Mouse (Mus musculus) forebrain, postnatal 0 days (tissue): Measurements from ENCODE around the gene Marveld3. TPM values are rescaled to one million over a fixed set of nuclear protein-coding genes. Genes with fewer than 3 reads are reported as not detected.
A peak's percentile ranks its signal among the peaks of the same experiment; 100 is the strongest.

ENCODE experiments used
- ATAC-seq: fragments of 200-750 bp; cut with Nextera tagmentation; 2 replicates; pipeline ENCODE4 v1.8.0; 2017; ENCODE audit warnings: mild to moderate bottlenecking, moderate library complexity
- DNase-seq: peaks from one replicate; pipeline ENCODE4 v3.0.0-alpha.2; 2015
- H3K27ac ChIP-seq: fragments of 300-500 bp; sonication (generic); 2 replicates; pipeline ENCODE4 v1.5.1; 2014; ENCODE audit warnings: low read depth, mild to moderate bottlenecking, antibody characterized with exemption, low read length, moderate library complexity, mixed read lengths
- H3K27me3 ChIP-seq: fragments of 300-500 bp; sonication (generic); 2 replicates; pipeline ENCODE4 v1.6.1; 2014; ENCODE audit warnings: mild to moderate bottlenecking, low read length, mixed read lengths; ENCODE audit not compliant: insufficient read depth
- H3K36me3 ChIP-seq: fragments of 300-500 bp; sonication (generic); 2 replicates; pipeline ENCODE4 v1.6.1; 2014; ENCODE audit warnings: mild to moderate bottlenecking, moderate library complexity; ENCODE audit not compliant: insufficient read depth
- H3K4me1 ChIP-seq: fragments of 300-500 bp; sonication (generic); 2 replicates; pipeline ENCODE4 v1.6.1; 2014; ENCODE audit warnings: antibody characterized with exemption; ENCODE audit not compliant: insufficient read depth
- H3K4me2 ChIP-seq: fragments of 300-500 bp; sonication (generic); 2 replicates; pipeline ENCODE4 v1.6.1; 2014; ENCODE audit warnings: low read depth, mild to moderate bottlenecking, moderate library complexity
- H3K4me3 ChIP-seq: fragments of 300-500 bp; sonication (generic); 2 replicates; pipeline ENCODE4 v1.5.1; 2014; ENCODE audit warnings: low read depth, low read length, mixed read lengths
- H3K9ac ChIP-seq: fragments of 300-500 bp; sonication (generic); 2 replicates; pipeline ENCODE4 v1.6.1; 2014; ENCODE audit warnings: mild to moderate bottlenecking
- H3K9me3 ChIP-seq: fragments of 300-500 bp; sonication (generic); 2 replicates; pipeline ENCODE4 v1.6.1; 2016; ENCODE audit warnings: low read length
- CTCF ChIP-seq: sonication (generic); IDR thresholded peaks from 2 replicates; pipeline ENCODE4 v1.5.1; 2016; ENCODE audit warnings: antibody characterized with exemption, control low read depth, low read depth
- WGBS: fragments of 180-500 bp; shearing (Covaris S2); extraction: QIAGEN DNeasy Blood & Tissue Kit; methylation state at CpG from one replicate; pipeline ENCODE4 v1.1.7; 2014; 5-methylcytosine and 5-hydroxymethylcytosine counted together
- polyA plus RNA-seq: library from polyadenylated mRNA; unstranded; fragments of >200 nt; fragmentation: Nextera tagmentation; extraction: Ambion mirVana; gene quantifications from 2 replicates; pipeline ENCODE4 v1.2.1, GENCODE M21; 2015
- total RNA-seq: library from RNA; depleted of rRNA; stranded (reverse); fragments of >200 nt; gene quantifications from 2 replicates; pipeline ENCODE4 v1.2.3, GENCODE M21; 2014

Marveld3 gene
- total and polyA plus RNA-seq, 2 experiments from 2014 or later = 0.76 to 1.4 TPM

DNA sequence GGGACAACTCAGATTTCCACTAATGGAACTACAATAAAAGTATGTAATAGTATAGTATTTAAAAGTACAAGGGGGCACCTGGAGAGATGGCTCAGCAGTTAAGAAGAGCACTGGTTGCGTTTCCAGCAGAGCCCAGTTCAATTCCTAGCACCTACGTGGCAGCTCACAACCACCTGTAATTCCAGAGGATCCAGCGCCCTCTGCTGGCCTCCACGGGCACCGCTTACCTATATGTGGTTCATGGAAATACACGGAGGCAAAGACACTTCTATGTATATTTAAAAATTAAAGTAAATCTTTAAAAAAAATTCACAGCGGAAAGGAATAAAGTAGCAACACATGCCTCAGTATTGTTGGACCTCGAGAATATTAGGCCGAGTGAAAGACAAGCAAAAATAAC is 41.0 kb upstream of the Marveld3 start:
- no peak overlapping the region for H3K27ac ChIP-seq
- ATAC-seq = no peak
- H3K4me1 ChIP-seq = peaks cover 5% of the 10 kb centered on the region; the same call in 1 of the 2 replicates
- DNase-seq = no peak
- H3K4me2 ChIP-seq = no peak overlapping the region
- H3K9ac ChIP-seq = no peak overlapping the region
- 40% methylated on average over 9 of the region's 9 CpGs for WGBS
- H3K9me3 ChIP-seq = no peaks in the 10 kb centered on the region
- peak; percentile 50 for TF ChIP-seq CTCF
- H3K36me3 ChIP-seq = no peaks in the 10 kb centered on the region
- H3K27me3 ChIP-seq = no peaks in the 10 kb centered on the region
- no peak overlapping the region for H3K4me3 ChIP-seq

DNA sequence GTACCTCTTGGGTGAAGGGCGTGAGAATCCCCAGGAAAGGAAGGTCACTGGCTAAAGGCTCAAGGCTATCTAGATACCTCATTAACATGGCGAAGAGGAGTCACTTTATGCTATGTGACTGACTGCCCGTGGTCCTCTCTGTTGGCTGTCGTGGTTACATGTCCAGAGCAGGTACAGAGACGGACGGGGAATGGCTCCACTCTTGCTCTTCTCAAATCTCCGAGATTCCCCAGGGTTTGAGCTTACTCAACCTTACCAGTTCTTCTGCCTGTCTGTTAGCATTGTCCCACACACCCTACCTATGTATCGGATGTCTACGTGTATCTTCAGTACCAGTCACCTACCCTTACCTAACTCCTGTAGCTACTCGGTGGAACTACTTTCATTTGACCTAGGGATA is 38.0 kb upstream of the Marveld3 start:
- Histone ChIP-seq H3K4me2 (no peak overlapping the region), H3K27me3 (no peaks in the 10 kb centered on the region), H3K4me3 (no peak overlapping the region), H3K9ac (no peak overlapping the region), H3K27ac (no peak overlapping the region), H3K4me1 (no peaks in the 10 kb centered on the region), H3K9me3 (no peaks in the 10 kb centered on the region), H3K36me3 (no peaks in the 10 kb centered on the region)
- 88% methylated on average over 10 of the region's 10 CpGs for WGBS
- TF ChIP-seq CTCF = no peak
- ATAC-seq (no peak), DNase-seq (no peak)

DNA sequence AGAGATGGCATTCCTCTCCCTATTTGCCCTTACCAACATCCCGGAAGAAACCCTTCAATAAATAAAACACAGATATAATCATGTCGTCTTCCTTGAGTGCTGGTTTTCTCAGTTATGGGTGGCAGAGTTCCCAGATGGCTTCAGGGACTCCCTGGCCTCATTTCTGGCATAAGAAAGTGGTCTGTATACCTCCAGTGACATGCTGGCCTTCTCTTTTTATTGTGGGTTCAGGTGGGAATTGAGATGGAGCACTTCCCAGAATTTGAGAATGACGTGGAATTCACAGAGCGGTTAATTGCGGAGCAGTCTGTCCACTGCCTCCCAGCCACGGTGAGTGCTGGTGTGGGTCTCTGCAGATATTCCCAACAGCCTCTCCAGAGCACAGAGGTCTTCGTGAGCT is 36.1 kb upstream of the Marveld3 start:
- H3K36me3 ChIP-seq = no peaks in the 10 kb centered on the region
- no peak overlapping the region for H3K4me2 ChIP-seq
- H3K27me3 ChIP-seq = no peaks in the 10 kb centered on the region
- no peak overlapping the region for H3K4me3 ChIP-seq
- WGBS = 65% methylated on average over 7 of the region's 7 CpGs
- no peak overlapping the region for H3K9ac ChIP-seq
- no peaks in the 10 kb centered on the region for H3K4me1 ChIP-seq
- no peak for DNase-seq
- no peak for ATAC-seq
- no peaks in the 10 kb centered on the region for H3K9me3 ChIP-seq
- H3K27ac ChIP-seq = no peak overlapping the region
- no peak for TF ChIP-seq CTCF

GRCm38 (mm10) chr8:109997381-109997780 is 35.4 kb upstream of the Marveld3 start:
- Histone ChIP-seq H3K27ac (no peak overlapping the region), H3K9me3 (no peaks in the 10 kb centered on the region), H3K9ac (no peak overlapping the region), H3K27me3 (no peaks in the 10 kb centered on the region), H3K4me2 (no peak overlapping the region), H3K4me1 (no peaks in the 10 kb centered on the region), H3K4me3 (no peak overlapping the region), H3K36me3 (no peaks in the 10 kb centered on the region)
- DNase-seq (no peak), ATAC-seq (no peak)
- TF ChIP-seq CTCF = no peak
- 69% methylated on average over 9 of the region's 9 CpGs for WGBS

GRCm38 (mm10) chr8:109992951-109993350 is 30.9 kb upstream of the Marveld3 start:
- Histone ChIP-seq H3K4me2 (no peak overlapping the region), H3K36me3 (no peaks in the 10 kb centered on the region), H3K4me3 (no peak overlapping the region), H3K4me1 (no peaks in the 10 kb centered on the region), H3K9me3 (no peaks in the 10 kb centered on the region), H3K27ac (no peak overlapping the region), H3K27me3 (no peaks in the 10 kb centered on the region), H3K9ac (no peak overlapping the region)
- WGBS = 82% methylated on average over 1 of the region's 1 CpGs
- DNase-seq (no peak), ATAC-seq (no peak)
- TF ChIP-seq CTCF = no peak

DNA sequence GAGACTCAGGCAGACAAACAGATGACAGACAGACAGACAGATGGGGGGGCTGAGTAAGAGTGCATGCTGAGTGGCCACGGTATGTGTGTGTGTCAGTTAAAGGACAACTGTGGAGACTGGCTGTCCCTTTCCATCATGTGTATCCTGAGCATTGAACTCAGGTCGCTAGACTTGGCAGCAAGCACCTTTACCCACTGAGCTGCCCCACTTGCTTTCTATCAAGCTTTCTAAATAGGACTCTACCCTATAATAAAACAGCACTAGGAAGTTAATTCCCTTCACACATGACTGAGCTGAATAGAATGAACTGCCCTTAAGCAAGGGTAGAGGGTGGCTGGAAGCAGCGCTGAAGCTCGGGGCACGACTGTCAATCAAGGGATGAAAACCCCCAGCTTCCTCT is 30.2 kb upstream of the Marveld3 start:
- DNase-seq (no peak), ATAC-seq (no peak)
- H3K4me2 ChIP-seq = no peak overlapping the region
- H3K4me1 ChIP-seq = no peaks in the 10 kb centered on the region
- no peaks in the 10 kb centered on the region for H3K9me3 ChIP-seq
- no peak overlapping the region for H3K4me3 ChIP-seq
- 64% methylated on average over 5 of the region's 5 CpGs for WGBS
- no peaks in the 10 kb centered on the region for H3K27me3 ChIP-seq
- H3K36me3 ChIP-seq = no peaks in the 10 kb centered on the region
- no peak for TF ChIP-seq CTCF
- no peak overlapping the region for H3K27ac ChIP-seq
- no peak overlapping the region for H3K9ac ChIP-seq

DNA sequence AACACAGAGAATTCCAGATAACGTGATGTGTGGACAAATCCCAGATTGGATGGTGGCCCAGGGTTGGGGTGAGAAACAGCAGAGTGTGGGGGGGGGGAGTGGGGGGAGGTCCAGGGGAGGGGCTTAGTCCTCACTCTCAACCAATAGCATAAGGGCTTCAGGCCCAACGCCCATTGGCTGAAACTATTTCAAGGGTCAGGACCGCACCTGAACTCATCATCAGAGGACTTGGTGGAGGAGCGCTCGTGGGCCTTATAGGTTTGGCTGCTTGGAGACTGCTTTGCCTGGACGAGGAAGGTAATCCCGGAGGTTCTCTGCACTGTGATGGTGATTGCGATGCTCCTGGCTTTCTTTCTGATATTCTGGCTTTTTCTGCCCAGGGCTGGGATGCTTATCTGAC is 28.2 kb upstream of the Marveld3 start, which contains the start of gene Tat:
Gene Tat (plus strand): TSS at position 214 of the 400 bp plus-strand sequence.
- Histone ChIP-seq H3K27ac (no peak within 1 kb of the TSS), H3K36me3 (no peaks in the 10 kb centered on the region), H3K4me1 (no peaks in the 10 kb centered on the region), H3K4me3 (no peak within 1 kb of the TSS), H3K9ac (no peak within 1 kb of the TSS), H3K4me2 (no peak within 1 kb of the TSS), H3K27me3 (no peaks in the 10 kb centered on the region), H3K9me3 (no peaks in the 10 kb centered on the region)
- 85% methylated on average over 8 of the region's 8 CpGs for WGBS
- ATAC-seq (no peak), DNase-seq (no peak)
- TF ChIP-seq CTCF = no peak

- no peak overlapping the region for H3K27ac ChIP-seq
- H3K4me3 ChIP-seq = no peak overlapping the region
- H3K36me3 ChIP-seq = no peaks in the 10 kb centered on the region
- no peaks in the 10 kb centered on the region for H3K27me3 ChIP-seq
- TF ChIP-seq CTCF = no peak
- no peaks in the 10 kb centered on the region for H3K9me3 ChIP-seq
- no peak overlapping the region for H3K9ac ChIP-seq
- 89% methylated on average over 8 of the region's 8 CpGs for WGBS
- no peaks in the 10 kb centered on the region for H3K4me1 ChIP-seq
- ATAC-seq (no peak), DNase-seq (no peak)
- H3K4me2 ChIP-seq = no peak overlapping the region
Observed at GRCm38 (mm10) chr8:109989151-109989550, 27.1 kb upstream of the Marveld3 start.
